Mouse (Mus musculus) kidney, adult 2 months (tissue): ENCODE results near the gene Nit1.

ENCODE experiments used
- CTCF ChIP-seq: fragments of 200-500 bp; conservative IDR thresholded peaks from 2 replicates; pipeline ENCODE4 v1.5.1; 2011; ENCODE audit warnings: low read depth, mild to moderate bottlenecking, control low read depth, low read length, moderate library complexity, mixed read lengths; ENCODE audit not compliant: insufficient read depth, insufficient read length
- POLR2A ChIP-seq: fragments of 200-500 bp; IDR thresholded peaks from one replicate; pipeline ENCODE4 v1.6.1; 2011; ENCODE audit warnings: low read depth, low read length, control low read depth

DNA sequence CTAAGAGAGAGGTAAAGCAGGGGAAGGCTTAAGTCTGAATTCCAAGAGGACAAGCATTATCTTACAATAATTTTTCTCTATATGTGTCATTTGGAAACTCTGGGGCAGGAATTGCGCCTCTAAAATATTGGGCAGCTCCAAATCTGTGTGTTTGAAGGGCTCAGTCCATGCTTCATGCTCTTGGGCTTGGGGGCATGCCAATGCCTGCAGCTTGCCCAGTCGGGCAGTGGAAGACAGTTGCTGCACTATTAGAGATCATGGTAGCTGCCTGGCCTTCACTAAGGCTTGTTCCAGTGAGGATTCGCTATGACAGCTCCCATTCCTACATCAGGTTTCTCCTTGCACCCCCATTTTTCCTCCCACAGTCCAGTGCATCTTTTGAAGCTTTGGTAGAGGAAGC is 3.2 kb upstream of the Nit1 start:
- TF ChIP-seq POLR2A (no peak), CTCF (no peak)
